Mouse (Mus musculus) CH12F3 (cell line): Measurements from ENCODE around the gene Opa3.

Experiments used
- in situ Hi-C: fragments of 300-500 bp; cut with MboI; formaldehyde crosslinking; loops from 2 replicates; pipeline ENCODE4 v1.14.3; 2020; ENCODE audit warnings: low sequenced_read_pairs

The Opa3 gene

GRCm38 (mm10) chr7:19227883-19228792 is at the start of gene Opa3:
Gene Opa3 (plus strand): TSS chr7:19228334.
- in situ Hi-C loops, result no loop called here

- in situ Hi-C loops, result loop anchor here (10.0 kb wide), 1 partner anchor 96 kb away; the partner anchor contains the start of gene Vasp
Observed at GRCm38 (mm10) chr7:19178443-19179092, 49.6 kb upstream of the Opa3 start.

GRCm38 (mm10) chr7:19179173-19179572 is 49.0 kb upstream of the Opa3 start:
- in situ Hi-C loops, result loop anchor here (10.0 kb wide), 1 partner anchor 96 kb away; the partner anchor contains the start of gene Vasp

GRCm38 (mm10) chr7:19179936-19180335 is 48.2 kb upstream of the Opa3 start:
- in situ Hi-C loops, result loop anchor here (10.0 kb wide), 1 partner anchor 95 kb away; the partner anchor contains the start of gene Vasp

- in situ Hi-C loops, result no loop called here
Observed at GRCm38 (mm10) chr7:19180862-19181429, 47.2 kb upstream of the Opa3 start.

GRCm38 (mm10) chr7:19184250-19184649 is 43.9 kb upstream of the Opa3 start:
- in situ Hi-C loops, result no loop called here

- in situ Hi-C loops, result no loop called here
Observed at GRCm38 (mm10) chr7:19184758-19185157, 43.4 kb upstream of the Opa3 start.

- in situ Hi-C loops, result loop anchor here (10.0 kb wide), 1 partner anchor 90 kb away; the partner anchor contains the start of genes Ppm1n and Rtn2
Observed at GRCm38 (mm10) chr7:19194676-19195075, 33.5 kb upstream of the Opa3 start.

GRCm38 (mm10) chr7:19196676-19197075 is 31.5 kb upstream of the Opa3 start:
- in situ Hi-C loops, result loop anchor here (10.0 kb wide), 1 partner anchor 88 kb away; the partner anchor contains the start of genes Ppm1n and Rtn2

GRCm38 (mm10) chr7:19197985-19198384 is 30.1 kb upstream of the Opa3 start:
- in situ Hi-C loops, result loop anchor here (10.0 kb wide), 1 partner anchor 87 kb away; the partner anchor contains the start of genes Ppm1n and Rtn2

- in situ Hi-C loops, result no loop called here
Observed at GRCm38 (mm10) chr7:19201660-19202059, 26.5 kb upstream of the Opa3 start.

- in situ Hi-C loops, result no loop called here
Observed at GRCm38 (mm10) chr7:19202065-19202850, 25.9 kb upstream of the Opa3 start.

GRCm38 (mm10) chr7:19208201-19208910 is 19.8 kb upstream of the Opa3 start:
- in situ Hi-C loops, result no loop called here

- in situ Hi-C loops, result no loop called here
Observed at GRCm38 (mm10) chr7:19208944-19209472, 19.1 kb upstream of the Opa3 start.

GRCm38 (mm10) chr7:19209494-19209893 is 18.6 kb upstream of the Opa3 start:
- in situ Hi-C loops, result no loop called here

GRCm38 (mm10) chr7:19210010-19210409 is 18.1 kb upstream of the Opa3 start:
- in situ Hi-C loops, result no loop called here

GRCm38 (mm10) chr7:19211041-19211675 is 17.0 kb upstream of the Opa3 start:
- in situ Hi-C loops, result no loop called here

GRCm38 (mm10) chr7:19211996-19212755 is 16.0 kb upstream of the Opa3 start, which contains the start of gene Gpr4:
Gene Gpr4 (plus strand): TSS chr7:19212538.
- in situ Hi-C loops, result no loop called here
